Mouse (Mus musculus): ENCODE data around the gene Wwox.

Gene Wwox

DNA sequence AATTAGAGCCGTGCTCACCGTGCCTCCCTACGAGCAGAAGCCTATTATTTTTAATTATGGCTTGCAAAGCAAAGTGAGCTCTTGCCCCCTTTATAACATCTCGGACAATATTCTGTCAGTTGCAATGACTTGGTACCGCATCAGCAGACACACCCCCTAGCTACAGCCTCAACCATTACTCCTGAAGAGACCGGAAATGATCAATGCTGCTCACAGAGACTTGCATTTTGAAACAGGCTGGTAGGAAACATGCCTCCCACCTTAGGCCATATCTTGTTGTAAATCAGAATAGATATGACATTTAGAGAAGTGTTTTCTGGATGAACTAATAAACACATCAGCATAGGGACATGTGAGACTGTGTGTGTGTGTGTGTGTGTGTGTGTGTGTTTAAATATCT, 911.3 kb downstream of the Wwox start:
- no peak for DNase-seq (ENCODE audit: low spot score)

DNA sequence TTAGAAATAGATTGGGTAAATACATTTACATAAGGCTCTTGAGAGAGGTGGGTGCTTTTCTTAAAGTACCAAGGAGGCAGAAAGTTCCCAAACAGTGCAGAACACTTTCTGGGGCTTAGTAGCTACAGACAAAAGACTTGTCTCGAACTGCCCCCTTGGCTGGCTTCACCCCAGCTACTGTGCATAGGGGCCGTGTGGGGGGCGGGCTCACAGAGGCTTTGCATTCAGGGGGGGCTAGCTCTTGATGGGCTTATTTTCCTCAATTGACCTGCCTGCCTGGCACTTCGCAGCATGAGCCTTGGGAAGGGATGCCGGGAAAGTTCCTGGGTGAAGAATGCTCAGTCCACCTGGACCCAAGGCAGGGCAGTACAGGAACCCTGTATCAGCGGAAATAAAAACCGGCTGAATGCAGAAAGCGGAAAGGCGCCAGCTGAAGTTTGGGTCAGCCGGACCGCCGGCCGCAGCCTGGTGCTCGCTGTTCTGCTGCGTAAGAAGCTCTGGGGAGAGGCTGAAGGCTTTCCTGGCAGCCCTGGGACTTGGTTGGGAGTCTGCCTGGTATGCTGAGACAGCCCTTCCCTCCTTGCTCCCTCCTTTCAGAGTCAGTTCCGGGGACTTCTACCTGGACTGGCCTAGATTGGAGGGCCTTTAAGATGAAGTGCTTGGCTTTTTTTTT, 918.3 kb downstream of the Wwox start:
- DNase-seq (ENCODE audit: low spot score) = no peak

DNA sequence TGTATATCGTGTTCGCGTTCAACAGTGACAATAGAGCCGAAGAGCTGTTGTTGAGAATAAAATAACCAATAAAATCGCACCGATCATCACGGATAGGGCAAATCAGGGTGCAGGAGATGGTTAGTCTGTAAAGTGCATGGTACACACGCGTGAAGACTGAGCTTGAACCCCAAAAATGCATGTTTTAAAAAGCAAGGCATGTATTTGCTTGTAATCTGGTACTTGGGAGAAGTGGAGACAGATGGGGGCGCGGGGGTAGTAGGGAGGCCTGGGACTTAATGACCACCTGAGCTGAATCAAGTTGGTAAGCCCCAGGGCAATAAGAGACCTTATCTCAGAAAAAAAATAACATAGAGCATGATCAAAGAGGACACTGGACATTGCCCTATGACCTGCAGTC, 919.0 kb downstream of the Wwox start:
- no peak for DNase-seq (ENCODE audit: low spot score)

DNA sequence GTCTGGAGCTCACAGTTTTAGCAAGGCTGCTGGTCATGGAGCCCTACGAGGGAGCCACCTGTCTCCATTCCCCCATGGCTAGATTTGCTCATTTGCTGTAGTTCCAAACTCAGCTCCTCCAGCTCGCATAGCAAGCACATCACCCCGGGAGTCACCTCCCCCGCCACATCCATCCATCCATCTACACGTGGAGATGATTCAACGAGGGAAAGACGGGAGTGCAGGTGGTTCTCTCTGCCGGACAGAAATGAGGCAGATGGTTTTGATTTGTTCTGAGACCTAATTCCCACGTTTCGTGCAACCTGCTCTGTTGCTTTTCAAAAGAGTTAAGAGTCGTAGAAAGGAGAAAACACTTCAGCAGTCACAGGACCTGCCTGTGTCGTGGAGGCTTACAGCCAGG, 920.2 kb downstream of the Wwox start:
- DNase-seq (ENCODE audit: low spot score) = no peak

DNA sequence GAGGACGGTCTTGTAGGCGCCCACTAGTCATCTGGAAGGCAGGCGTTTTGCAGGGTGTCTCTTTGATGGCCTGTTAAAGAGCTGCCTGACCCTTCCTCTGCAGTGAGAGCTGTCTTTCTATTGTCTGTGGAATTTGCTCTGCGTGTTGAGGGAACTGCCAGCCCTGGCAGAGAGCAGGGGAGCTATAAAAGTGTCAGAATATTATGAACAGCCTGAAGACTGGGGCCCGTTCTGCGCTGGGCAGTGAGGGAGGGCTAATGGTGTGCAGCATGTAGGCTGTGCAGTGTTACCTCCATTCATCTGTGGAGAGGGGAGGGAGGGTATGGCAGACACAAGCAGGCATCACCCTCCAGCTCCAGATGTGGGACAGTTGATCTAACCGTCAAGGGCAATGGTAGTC, 923.1 kb downstream of the Wwox start:
- DNase-seq (ENCODE audit: low spot score) = no peak

DNA sequence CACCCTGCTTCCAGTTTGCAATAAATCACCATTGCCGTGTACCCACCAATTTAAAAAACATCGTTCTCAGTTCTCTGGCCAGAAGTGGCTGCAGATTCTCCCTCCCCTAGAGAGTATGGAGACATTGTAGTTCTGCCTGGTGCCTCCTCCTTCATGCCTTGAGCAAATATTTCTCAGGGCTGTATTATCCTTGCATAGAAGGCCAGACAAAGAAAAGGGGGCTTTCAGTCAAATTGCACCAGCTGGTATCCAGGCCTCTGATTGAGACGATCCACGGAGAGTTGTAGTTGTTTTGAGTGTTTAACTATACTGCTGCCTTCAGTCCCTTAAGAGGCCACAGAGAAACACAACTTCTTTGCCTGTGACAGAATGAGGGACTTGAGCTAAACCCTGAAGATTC, 935.5 kb downstream of the Wwox start:
- DNase-seq (ENCODE audit: low spot score) = no peak

DNA sequence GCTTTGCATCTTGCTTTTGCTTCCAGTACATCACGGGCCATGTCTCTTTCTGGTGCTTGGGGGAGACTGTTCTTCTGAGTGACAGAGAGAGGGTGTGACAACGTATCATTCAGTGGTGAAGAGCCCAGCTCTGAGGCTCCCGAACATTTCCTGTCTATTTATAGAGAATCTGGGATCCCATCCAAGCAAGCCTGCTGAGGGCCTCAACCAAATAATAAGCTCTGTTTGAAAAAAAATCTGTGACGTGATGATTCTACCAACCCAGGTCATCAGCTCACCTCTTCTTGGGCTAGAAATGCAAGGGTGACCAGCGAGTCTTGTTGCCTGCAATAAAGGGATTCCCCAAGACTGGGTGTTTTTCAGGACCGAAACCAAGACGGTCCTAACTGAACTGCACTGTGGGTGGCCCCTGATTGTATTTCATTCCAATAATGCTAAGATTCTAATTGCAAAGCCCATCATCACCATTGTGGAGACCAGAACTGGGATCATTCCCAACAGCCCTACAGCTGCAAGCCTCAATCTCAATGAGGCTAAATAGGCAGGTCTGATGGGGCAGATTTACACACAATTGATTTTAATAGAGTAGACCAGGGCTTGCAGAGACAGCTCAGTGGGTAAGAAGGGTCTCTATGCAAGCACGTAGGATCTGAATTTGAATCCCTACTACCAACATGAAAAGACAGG, 936.0 kb downstream of the Wwox start:
- DNase-seq (ENCODE audit: low spot score) = peak; percentile 37

DNA sequence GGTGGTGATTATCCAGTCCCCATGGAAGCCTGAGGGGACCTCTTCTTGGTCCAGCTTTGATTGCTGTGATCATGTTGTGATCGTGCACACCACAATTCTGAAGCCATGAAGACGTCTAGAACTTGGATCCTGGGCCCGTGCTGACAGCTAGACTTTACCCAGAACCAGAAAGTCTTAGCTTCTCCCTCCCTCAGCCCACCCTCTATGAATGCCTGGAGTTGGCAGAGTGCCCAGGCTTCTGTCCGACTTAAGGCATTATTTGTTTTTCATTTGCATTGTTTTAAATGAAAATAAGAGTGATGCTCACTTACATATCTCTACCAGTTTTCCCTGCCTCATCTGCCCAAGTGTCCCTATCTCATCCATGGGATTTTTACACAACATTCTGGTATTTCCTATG, 937.9 kb downstream of the Wwox start:
- no peak for DNase-seq (ENCODE audit: low spot score)

DNA sequence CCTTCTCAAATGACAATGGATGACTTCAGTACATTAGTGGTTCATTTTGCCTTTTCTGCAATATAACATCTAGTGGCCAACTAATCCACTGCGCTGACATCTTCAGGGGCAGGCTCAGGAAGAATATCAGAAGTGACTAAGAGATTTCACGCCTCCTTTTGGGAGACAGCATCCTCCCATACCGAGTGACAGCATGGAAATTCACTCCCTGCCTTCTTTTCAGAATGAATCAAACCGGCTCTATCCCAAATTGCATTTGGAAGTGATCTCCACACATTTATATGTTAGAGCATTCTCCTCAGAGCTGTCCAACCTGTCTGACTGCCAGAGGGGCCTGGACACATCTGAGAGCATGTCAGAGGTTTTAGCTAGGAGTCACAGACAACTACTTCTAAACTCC, 940.6 kb downstream of the Wwox start:
- no peak for DNase-seq (ENCODE audit: low spot score)

DNA sequence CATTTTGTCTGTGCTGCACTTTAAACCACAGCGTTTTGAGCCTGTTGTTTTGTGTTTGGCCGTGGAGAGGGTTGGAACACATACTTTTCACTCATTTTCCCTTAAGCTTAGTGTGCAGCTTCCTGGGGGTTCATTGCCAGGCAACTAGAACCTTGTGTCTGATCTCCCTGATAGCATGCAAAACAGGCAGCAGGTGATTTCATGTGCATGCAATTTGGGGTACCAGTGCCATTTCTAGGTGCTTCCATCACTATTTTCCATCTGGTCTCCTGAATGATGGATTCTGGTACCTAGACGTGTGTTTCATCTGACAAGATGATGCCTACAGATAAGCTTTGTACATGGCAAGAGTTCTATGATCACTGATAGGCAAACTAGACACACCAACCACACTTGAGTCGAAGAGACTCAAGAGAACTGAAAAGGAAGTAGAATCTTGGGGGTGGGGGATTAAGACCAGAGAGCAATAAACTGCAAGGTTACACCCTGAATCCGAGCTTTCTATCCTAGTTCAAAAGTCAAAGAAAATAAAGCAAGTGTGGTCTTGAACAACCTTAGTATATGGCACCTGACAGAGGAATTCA, 951.6 kb downstream of the Wwox start:
- DNase-seq (ENCODE audit: low spot score) = no peak

DNA sequence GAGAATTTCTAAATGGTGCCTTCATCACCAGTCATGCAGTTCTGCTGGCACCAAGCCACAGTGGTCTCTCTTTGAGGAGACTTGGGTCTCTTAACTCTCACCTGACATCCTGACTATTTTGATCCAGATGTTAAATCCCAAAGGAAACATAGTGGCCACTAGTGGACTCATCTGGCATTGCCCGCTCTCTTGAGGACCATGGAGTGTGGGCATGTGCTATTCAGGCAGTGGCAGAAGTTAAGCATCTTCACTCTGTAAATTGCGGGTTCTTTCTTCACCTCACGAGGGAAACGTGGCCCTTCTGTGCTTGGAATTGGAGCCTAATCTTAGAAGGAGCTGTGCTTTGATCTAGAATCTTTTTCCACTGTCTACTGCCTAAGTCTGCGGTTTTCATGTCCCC, 956.4 kb downstream of the Wwox start:
- no peak for DNase-seq (ENCODE audit: low spot score)

DNA sequence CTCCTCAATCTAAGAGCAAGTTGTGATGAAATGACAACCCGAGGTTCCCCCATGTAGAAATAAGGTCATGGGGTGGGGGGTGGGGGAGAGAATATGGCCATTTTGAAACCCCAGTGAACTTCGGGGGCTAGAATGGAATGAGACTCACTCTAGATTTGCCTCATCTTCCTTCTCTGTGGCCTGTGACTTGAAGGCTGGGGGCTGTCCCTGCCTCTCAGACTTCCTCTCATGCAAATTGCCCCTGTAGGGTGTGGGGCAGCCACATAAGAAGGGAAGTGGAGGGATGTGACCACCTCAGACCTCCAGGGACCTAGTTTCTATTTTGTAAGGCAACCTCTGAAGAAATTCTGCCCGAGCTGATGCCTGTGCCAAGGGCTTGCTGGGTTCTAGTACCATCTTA, 958.5 kb downstream of the Wwox start:
- no peak for DNase-seq (ENCODE audit: low spot score)

DNA sequence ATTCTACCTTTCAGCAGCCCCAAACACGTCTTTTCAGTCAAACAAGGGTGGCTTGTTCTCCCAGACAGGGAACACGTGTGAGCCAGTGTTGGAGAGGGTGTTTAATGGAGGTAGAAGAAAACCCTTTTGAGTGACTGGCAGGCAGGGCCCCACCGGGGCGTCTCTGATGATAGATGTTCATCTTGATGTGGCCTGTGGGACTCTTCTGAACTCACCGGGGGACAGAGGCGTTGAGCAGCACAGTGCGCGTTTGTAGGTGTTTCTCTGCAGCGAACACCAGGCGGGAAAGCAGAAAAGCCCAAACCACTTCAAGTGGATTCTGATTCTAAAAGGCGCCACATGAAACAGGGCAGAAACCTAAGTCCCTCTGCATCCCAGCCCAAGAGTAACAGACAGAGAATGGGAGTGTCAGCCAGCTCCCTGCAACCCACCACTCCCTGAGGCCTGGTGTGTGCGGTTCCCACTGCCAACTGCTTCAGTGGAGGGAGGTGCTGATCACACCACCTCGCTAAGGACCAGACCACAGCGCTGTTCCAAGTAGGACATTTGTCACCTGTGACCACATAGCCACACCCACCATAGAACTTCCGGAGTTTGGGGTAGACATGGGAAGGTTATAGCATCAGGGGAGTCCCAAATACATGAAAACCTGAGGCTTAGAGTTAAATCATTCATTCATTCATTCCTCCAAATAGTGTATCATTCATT, 960.7 kb downstream of the Wwox start:
- no peak for DNase-seq (ENCODE audit: low spot score)

Measured in layer of hippocampus, adult 9-10 months (tissue).